Mouse (Mus musculus) limb, embryonic 14.5 days (tissue): Measurements from ENCODE around the gene Ptpre. TPM values are rescaled to one million over a fixed set of nuclear protein-coding genes. Genes with fewer than 3 reads are reported as not detected.
"Not testable (repeated sequence)": the region's sequence is repeated elsewhere in the genome, so short reads cannot be mapped to it uniquely, and the experiment has no call there.

Experiments used
- ATAC-seq: fragments of 200-750 bp; cut with Nextera tagmentation; 2 replicates; pipeline ENCODE4 v1.8.0; 2017; ENCODE audit warnings: low read depth, moderate number of reproducible peaks, moderate TSS enrichment; ENCODE audit not compliant: low FRiP score
- DNase-seq: peaks from one replicate; pipeline ENCODE4 v3.0.0-alpha.2; 2015; ENCODE audit warnings: low spot score
- H3K27ac ChIP-seq: fragments of 300-500 bp; sonication (generic); replicated peaks from 2 replicates; pipeline ENCODE4 v1.5.1; 2014; ENCODE audit warnings: low read depth, mild to moderate bottlenecking, low read length, moderate library complexity, mixed read lengths
- H3K27me3 ChIP-seq: fragments of 300-500 bp; sonication (generic); 2 replicates; pipeline ENCODE4 v1.6.1; 2014; ENCODE audit warnings: low read length, mixed read lengths; ENCODE audit not compliant: control insufficient read depth, insufficient read depth
- H3K36me3 ChIP-seq: fragments of 300-500 bp; sonication (generic); 2 replicates; pipeline ENCODE4 v1.6.1; 2014; ENCODE audit warnings: mild to moderate bottlenecking, low read length, moderate library complexity, mixed read lengths; ENCODE audit not compliant: control insufficient read depth, insufficient read depth
- H3K4me1 ChIP-seq: fragments of 300-500 bp; sonication (generic); 2 replicates; pipeline ENCODE4 v1.6.1; 2014; ENCODE audit warnings: antibody characterized with exemption, low read length, mixed read lengths; ENCODE audit not compliant: control insufficient read depth, insufficient read depth
- H3K4me2 ChIP-seq: fragments of 300-500 bp; sonication (generic); replicated peaks from 2 replicates; pipeline ENCODE4 v1.6.1; 2014; ENCODE audit warnings: low read depth, mild to moderate bottlenecking, low read length, moderate library complexity; ENCODE audit not compliant: severe bottlenecking
- H3K4me3 ChIP-seq: fragments of 300-500 bp; sonication (generic); replicated peaks from 2 replicates; pipeline ENCODE4 v1.5.1; 2014; ENCODE audit warnings: low read length
- H3K9ac ChIP-seq: fragments of 300-500 bp; sonication (generic); 2 replicates; pipeline ENCODE4 v1.6.1; 2014; ENCODE audit warnings: mild to moderate bottlenecking, low read depth, low read length, moderate library complexity; ENCODE audit not compliant: severe bottlenecking
- H3K9me3 ChIP-seq: fragments of 300-500 bp; sonication (generic); 2 replicates; pipeline ENCODE4 v1.6.1; 2016; ENCODE audit warnings: low read length; ENCODE audit not compliant: control insufficient read depth
- POLR2A ChIP-seq: fragments of 200-500 bp; IDR thresholded peaks from 2 replicates; pipeline ENCODE4 v1.8.0; 2012; ENCODE audit warnings: inconsistent platforms, mild to moderate bottlenecking, moderate library complexity, borderline replicate concordance; ENCODE audit not compliant: insufficient read depth, insufficient read length; ENCODE audit errors: extremely low read depth
- WGBS: fragments of 180-500 bp; shearing (Covaris S2); extraction: QIAGEN DNeasy Blood & Tissue Kit; methylation state at CpG from one replicate; pipeline ENCODE4 v1.1.7; 2014; 5-methylcytosine and 5-hydroxymethylcytosine counted together
- polyA plus RNA-seq, 2 experiments: library from polyadenylated mRNA; depleted of rRNA in 1 of 2; stranded (reverse) in 1 of 2; unstranded in 1 of 2; fragments of >200 nt; fragmentation: Nextera tagmentation in 1 of 2; extraction: Ambion mirVana in 1 of 2; gene quantifications; 2 replicates each; pipeline versions ENCODE4 v1.2.1 to v1.2.3; 2012 to 2014

The Ptpre gene
- polyA plus RNA-seq, 2 experiments = 3.0 to 3.6 TPM

DNA sequence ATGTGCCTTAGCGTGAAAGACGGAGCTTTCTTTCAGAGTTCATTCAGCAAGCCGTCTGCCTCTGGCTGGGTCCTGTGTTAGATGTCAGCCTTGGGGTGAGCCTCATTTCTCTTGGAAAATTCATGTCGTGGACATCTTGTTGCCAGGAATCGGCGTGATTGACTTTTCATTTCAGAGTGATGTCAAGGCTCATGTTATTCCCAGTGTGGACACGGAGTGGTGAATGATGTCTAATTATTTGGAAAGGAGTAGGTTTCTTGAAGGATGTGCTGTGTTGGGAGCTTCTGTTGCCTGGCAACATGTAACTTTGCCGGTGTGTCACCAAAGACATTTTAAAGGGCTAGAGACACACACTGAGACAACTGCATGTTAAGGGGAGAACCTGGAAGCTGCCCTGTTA, 77.6 kb downstream of the Ptpre start:
- Histone ChIP-seq H3K27me3 (no peaks in the 10 kb centered on the region), H3K9ac (no peak overlapping the region), H3K4me1 (peaks cover under 1% of the 10 kb centered on the region; the same call in 1 of the 2 replicates), H3K4me2 (no peak overlapping the region), H3K4me3 (no peak overlapping the region), H3K9me3 (no peaks in the 10 kb centered on the region), H3K27ac (no peak overlapping the region), H3K36me3 (no peaks in the 10 kb centered on the region)
- 86% methylated on average over 8 of the region's 8 CpGs for WGBS
- no peak for DNase-seq
- TF ChIP-seq POLR2A = no peak
- ATAC-seq = no peak

GRCm38 (mm10) chr7:135616479-135616878, 79.2 kb downstream of the Ptpre start:
- DNase-seq, ATAC-seq, H3K9ac ChIP-seq: not testable (repeated sequence)

GRCm38 (mm10) chr7:135617776-135618175, 80.5 kb downstream of the Ptpre start:
- no peaks in the 10 kb centered on the region for H3K4me1 ChIP-seq
- WGBS = 69% methylated on average over 11 of the region's 11 CpGs
- no peaks in the 10 kb centered on the region for H3K9me3 ChIP-seq
- no peak overlapping the region for H3K4me3 ChIP-seq
- H3K27ac ChIP-seq = no peak overlapping the region
- H3K27me3 ChIP-seq = no peaks in the 10 kb centered on the region
- no peak for ATAC-seq
- DNase-seq = no peak
- H3K9ac ChIP-seq = no peak overlapping the region
- no peak for TF ChIP-seq POLR2A
- no peak overlapping the region for H3K4me2 ChIP-seq
- no peaks in the 10 kb centered on the region for H3K36me3 ChIP-seq

More at GRCm38 (mm10) chr7:135616479-135616878, 79.2 kb downstream of the Ptpre start:
- H3K4me1 ChIP-seq, H3K9me3 ChIP-seq, H3K36me3 ChIP-seq, H3K27me3 ChIP-seq, H3K4me2 ChIP-seq, H3K27ac ChIP-seq, H3K4me3 ChIP-seq: not testable (repeated sequence)

- Histone ChIP-seq H3K27ac (no peak overlapping the region), H3K9ac (no peak overlapping the region), H3K27me3 (no peaks in the 10 kb centered on the region), H3K36me3 (no peaks in the 10 kb centered on the region), H3K4me3 (no peak overlapping the region), H3K4me1 (no peaks in the 10 kb centered on the region), H3K9me3 (0 out of 2 replicates have a peak, but pooled peaks cover 3% of the 10 kb centered on the region), H3K4me2 (no peak overlapping the region)
- WGBS = 74% methylated on average over 6 of the region's 6 CpGs
- no peak for TF ChIP-seq POLR2A
- ATAC-seq = no peak
- DNase-seq = no peak
Observed at GRCm38 (mm10) chr7:135621649-135622048, 84.4 kb downstream of the Ptpre start.

- Histone ChIP-seq H3K4me1 (no peaks in the 10 kb centered on the region), H3K27me3 (no peaks in the 10 kb centered on the region), H3K9me3 (0 out of 2 replicates have a peak, but pooled peaks cover 3% of the 10 kb centered on the region), H3K27ac (no peak overlapping the region), H3K36me3 (no peaks in the 10 kb centered on the region), H3K4me3 (no peak overlapping the region), H3K9ac (no peak overlapping the region), H3K4me2 (no peak overlapping the region)
- TF ChIP-seq POLR2A = no peak
- ATAC-seq (no peak), DNase-seq (no peak)
Observed at GRCm38 (mm10) chr7:135622241-135622640, 85.0 kb downstream of the Ptpre start.

DNA sequence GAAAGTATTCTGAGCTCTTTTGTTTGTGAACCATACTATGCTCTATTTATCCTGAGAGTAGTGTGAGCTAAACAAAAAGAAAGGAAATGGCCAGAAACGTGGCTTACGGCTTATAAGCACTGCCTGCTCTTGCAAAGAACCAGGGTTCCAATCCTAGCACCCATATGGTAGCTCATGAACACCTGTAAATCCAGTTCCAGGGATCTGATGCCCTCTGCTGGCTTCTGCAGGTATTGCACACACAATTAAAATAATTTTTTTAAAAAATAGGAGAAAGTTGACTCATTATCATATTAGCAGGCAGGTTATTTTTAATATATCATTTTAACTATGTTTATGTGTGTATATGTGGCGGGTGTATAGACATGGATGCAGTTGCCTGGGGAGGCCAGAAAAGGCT, 87.6 kb downstream of the Ptpre start:
- no peak overlapping the region for H3K9ac ChIP-seq
- H3K27ac ChIP-seq = no peak overlapping the region
- no peaks in the 10 kb centered on the region for H3K4me1 ChIP-seq
- H3K9me3 ChIP-seq = 0 out of 2 replicates have a peak, but pooled peaks cover 3% of the 10 kb centered on the region
- DNase-seq (no peak), ATAC-seq (no peak)
- H3K4me2 ChIP-seq = no peak overlapping the region
- H3K4me3 ChIP-seq = no peak overlapping the region
- no peaks in the 10 kb centered on the region for H3K27me3 ChIP-seq
- 72% methylated on average over 3 of the region's 3 CpGs for WGBS
- TF ChIP-seq POLR2A = no peak
- no peaks in the 10 kb centered on the region for H3K36me3 ChIP-seq
